Mouse (Mus musculus): ENCODE data around the gene Ccsap. TPM values are rescaled to one million over a fixed set of nuclear protein-coding genes. Genes with fewer than 3 reads are reported as not detected.

Ccsap gene
- polyA plus RNA-seq, 1 experiment from 2014 or later: 7.5 TPM

DNA sequence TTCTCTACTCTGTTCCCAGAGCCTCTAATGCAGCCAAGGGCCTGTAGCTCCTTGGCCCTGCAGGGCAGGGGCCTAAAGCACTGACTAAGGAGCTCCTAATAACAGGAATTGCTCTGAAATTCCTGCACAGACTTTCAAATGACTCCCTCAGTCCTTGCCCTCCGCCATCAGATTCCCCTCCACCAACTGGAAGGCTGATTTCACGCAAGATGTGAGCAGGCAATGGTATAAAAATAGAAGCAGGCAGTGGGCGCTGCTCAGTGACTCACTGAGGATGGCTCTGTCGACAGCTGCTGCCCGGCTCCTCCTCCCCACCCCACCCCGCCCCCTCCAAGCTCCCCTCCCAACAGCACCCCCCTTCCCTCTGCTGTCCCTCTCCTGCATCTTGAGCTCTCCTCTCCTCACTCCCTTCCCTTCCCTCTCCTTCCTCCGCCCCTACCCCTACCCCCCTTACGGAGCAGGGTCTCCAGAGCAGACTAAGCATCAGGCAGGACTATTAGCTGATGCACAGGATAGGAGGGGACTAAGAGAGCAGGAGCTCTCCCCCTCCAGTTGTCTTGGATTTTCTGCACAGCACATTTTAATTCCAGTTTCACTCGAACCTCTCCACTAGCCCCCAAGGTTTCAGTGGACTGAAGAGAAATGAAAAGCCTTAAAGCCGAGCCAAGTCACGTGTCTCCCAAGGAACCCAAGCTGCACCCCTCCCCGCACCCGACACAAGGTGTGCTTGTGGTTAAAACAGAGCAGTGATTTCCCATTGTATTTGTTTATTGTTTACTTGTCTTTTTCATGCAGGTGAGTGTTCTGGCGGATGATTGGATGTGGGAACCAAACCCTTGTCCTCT, 24.9 kb upstream of the Ccsap start:
- Histone ChIP-seq H3K4me2 (no peak overlapping the region), H3K9ac (ENCODE audit: low read length) (0 out of 2 replicates have a peak overlapping the region, but pooled peaks have one; percentile 22), H3K27me3 (ENCODE audit: control insufficient read depth, insufficient read depth, low read length) (no peaks in the 10 kb centered on the region), H3K27ac (ENCODE audit: low read depth, low read length) (no peak overlapping the region), H3K4me3 (ENCODE audit: low read depth, low read length) (no peak overlapping the region), H3K9me3 (ENCODE audit: control insufficient read depth, low read length) (no peaks in the 10 kb centered on the region), H3K36me3 (ENCODE audit: control insufficient read depth, insufficient read depth, low read length) (no peaks in the 10 kb centered on the region), H3K4me1 (ENCODE audit: control insufficient read depth, insufficient read depth, low read length) (no peaks in the 10 kb centered on the region)
- 8% methylated on average over 13 of the region's 14 CpGs for WGBS
- peak; percentile 52 for ATAC-seq (ENCODE audit: low FRiP score)
- DNase-seq (ENCODE audit: low spot score, missing footprints): no peak

DNA sequence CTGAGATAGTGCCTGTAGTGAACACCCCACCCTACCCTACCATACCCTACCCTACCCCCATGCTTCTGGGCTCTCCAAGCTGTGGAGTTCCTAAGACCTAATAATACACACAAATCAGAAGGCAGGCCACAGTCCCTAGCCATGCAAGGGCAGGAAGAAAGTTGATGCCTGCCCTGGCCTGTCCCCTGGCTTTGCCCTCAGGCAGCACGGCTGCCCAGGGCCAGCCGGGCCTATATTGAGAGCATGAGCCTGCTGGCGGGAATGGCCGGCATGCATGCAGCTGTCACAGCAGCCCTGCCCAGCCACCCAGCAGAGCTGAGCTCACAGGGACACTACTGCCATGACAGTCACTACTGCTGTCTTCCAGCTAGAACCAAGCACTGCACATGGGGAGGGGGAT, 23.1 kb upstream of the Ccsap start:
- Histone ChIP-seq H3K27ac (ENCODE audit: low read depth, low read length) (no peak overlapping the region), H3K4me2 (no peak overlapping the region), H3K9ac (ENCODE audit: low read length) (no peak overlapping the region), H3K4me1 (ENCODE audit: control insufficient read depth, insufficient read depth, low read length) (no peaks in the 10 kb centered on the region), H3K4me3 (ENCODE audit: low read depth, low read length) (no peak overlapping the region), H3K36me3 (ENCODE audit: control insufficient read depth, insufficient read depth, low read length) (no peaks in the 10 kb centered on the region), H3K27me3 (ENCODE audit: control insufficient read depth, insufficient read depth, low read length) (no peaks in the 10 kb centered on the region), H3K9me3 (ENCODE audit: control insufficient read depth, low read length) (no peaks in the 10 kb centered on the region)
- ATAC-seq (ENCODE audit: low FRiP score): no peak
- no peak for DNase-seq (ENCODE audit: low spot score, missing footprints)
- WGBS: 60% methylated on average over 4 of the region's 4 CpGs

DNA sequence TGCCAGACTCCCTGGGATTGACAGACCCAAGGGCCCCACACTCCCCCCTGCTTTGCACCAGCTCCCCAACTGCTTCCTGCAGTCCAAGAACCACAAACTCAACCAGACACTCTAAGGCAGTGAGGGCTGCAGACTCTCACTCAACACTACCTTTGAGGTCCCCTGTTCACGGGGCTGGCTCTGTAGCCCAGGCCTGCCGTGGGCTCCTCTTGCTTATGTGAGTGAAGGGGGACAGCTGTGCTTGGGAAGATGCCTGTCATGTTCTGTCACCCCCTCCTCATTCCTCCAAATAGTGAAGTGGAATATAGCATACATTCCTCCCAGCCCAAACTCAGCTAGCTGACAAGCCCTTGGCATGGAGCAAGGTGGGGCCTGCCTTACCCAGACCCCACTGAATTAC, 22.4 kb upstream of the Ccsap start:
- DNase-seq (ENCODE audit: low spot score, missing footprints) (no peak), ATAC-seq (ENCODE audit: low FRiP score) (no peak)
- no peak overlapping the region for H3K4me3 ChIP-seq (ENCODE audit: low read depth, low read length)
- H3K27me3 ChIP-seq (ENCODE audit: control insufficient read depth, insufficient read depth, low read length): no peaks in the 10 kb centered on the region
- no peak overlapping the region for H3K4me2 ChIP-seq
- H3K27ac ChIP-seq (ENCODE audit: low read depth, low read length): no peak overlapping the region
- no peaks in the 10 kb centered on the region for H3K9me3 ChIP-seq (ENCODE audit: control insufficient read depth, low read length)
- no peaks in the 10 kb centered on the region for H3K4me1 ChIP-seq (ENCODE audit: control insufficient read depth, insufficient read depth, low read length)
- H3K9ac ChIP-seq (ENCODE audit: low read length): no peak overlapping the region
- WGBS: 88% methylated on average over 2 of the region's 2 CpGs
- H3K36me3 ChIP-seq (ENCODE audit: control insufficient read depth, insufficient read depth, low read length): no peaks in the 10 kb centered on the region

DNA sequence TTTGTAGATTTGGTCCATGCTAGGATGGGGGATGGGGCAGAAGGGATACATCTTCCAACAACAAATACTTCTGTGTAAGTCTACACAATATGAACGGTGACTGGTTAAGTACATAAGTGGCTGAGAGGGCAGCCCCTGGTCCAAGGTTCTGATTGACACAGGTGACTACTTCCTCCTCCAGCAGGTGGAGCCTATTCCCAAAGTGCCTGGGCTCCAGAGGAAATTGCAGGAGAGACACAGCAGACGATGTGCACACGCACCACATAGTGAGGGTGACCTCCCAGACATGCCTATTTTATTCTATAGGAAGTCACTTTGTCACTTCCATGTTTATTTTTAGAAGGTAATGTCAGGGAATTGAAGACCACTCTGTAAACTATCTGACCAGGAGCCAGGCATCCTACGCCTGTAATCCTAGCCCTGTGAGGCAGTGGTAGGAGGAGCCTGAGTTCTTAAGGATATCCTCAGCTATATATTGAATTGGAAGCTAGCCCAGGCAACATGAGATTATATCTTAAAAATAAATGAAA, 20.9 kb upstream of the Ccsap start:
- no peak overlapping the region for H3K4me3 ChIP-seq (ENCODE audit: low read depth, low read length)
- DNase-seq (ENCODE audit: low spot score, missing footprints) (no peak), ATAC-seq (ENCODE audit: low FRiP score) (no peak)
- no peak overlapping the region for H3K9ac ChIP-seq (ENCODE audit: low read length)
- no peaks in the 10 kb centered on the region for H3K9me3 ChIP-seq (ENCODE audit: control insufficient read depth, low read length)
- WGBS: 63% methylated on average over 4 of the region's 4 CpGs
- H3K4me2 ChIP-seq: no peak overlapping the region
- no peaks in the 10 kb centered on the region for H3K36me3 ChIP-seq (ENCODE audit: control insufficient read depth, insufficient read depth, low read length)
- H3K4me1 ChIP-seq (ENCODE audit: control insufficient read depth, insufficient read depth, low read length): no peaks in the 10 kb centered on the region
- no peak overlapping the region for H3K27ac ChIP-seq (ENCODE audit: low read depth, low read length)
- no peaks in the 10 kb centered on the region for H3K27me3 ChIP-seq (ENCODE audit: control insufficient read depth, insufficient read depth, low read length)

DNA sequence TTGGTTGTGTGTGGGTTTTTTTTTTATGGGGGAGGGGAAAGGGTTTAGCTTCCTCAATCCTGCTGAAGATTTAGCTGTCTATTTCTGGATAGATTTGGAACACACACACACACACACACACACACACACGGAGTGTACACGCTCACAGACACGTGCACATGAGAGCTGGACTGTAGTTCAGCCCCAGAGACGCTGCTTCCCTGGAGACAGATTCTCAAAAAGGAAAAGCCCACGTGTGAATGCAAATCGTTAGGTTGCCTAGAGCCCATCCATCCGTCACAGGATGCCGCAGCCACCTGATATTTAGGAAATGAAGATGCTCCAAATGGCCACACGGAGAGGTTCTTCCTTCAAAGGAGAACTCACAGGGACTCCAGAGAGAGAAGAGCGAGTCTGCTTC, 20.3 kb upstream of the Ccsap start:
- 78% methylated on average over 10 of the region's 10 CpGs for WGBS
- H3K9me3 ChIP-seq (ENCODE audit: control insufficient read depth, low read length): no peaks in the 10 kb centered on the region
- ATAC-seq (ENCODE audit: low FRiP score): no peak

DNA sequence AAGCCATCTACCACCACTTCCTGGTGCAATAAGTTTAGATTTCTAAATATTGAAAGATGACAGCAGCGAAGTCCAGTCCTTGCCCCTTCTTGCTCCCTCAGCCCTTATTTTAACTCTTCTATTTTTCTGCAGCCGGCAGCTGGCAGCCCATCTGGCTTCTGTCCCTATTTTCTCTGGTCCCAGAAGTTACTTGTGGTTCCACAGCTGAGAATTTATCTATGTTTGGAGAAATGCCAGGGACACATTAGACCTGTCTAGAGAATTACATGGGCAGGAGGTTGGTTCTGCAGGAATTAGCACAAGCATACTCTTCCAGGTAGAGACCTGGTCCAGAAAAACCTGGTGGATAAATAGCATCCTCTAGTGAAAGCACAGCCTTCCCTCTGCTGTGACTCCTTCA, 17.9 kb upstream of the Ccsap start:
- no peak overlapping the region for H3K27ac ChIP-seq (ENCODE audit: low read depth, low read length)
- H3K4me1 ChIP-seq (ENCODE audit: control insufficient read depth, insufficient read depth, low read length): no peaks in the 10 kb centered on the region
- no peaks in the 10 kb centered on the region for H3K27me3 ChIP-seq (ENCODE audit: control insufficient read depth, insufficient read depth, low read length)
- no peak overlapping the region for H3K9ac ChIP-seq (ENCODE audit: low read length)
- DNase-seq (ENCODE audit: low spot score, missing footprints) (no peak), ATAC-seq (ENCODE audit: low FRiP score) (no peak)
- no peaks in the 10 kb centered on the region for H3K36me3 ChIP-seq (ENCODE audit: control insufficient read depth, insufficient read depth, low read length)
- H3K4me3 ChIP-seq (ENCODE audit: low read depth, low read length): no peak overlapping the region
- no peaks in the 10 kb centered on the region for H3K9me3 ChIP-seq (ENCODE audit: control insufficient read depth, low read length)
- H3K4me2 ChIP-seq: no peak overlapping the region
- 81% methylated on average over 2 of the region's 2 CpGs for WGBS

More for the DNA sequence above, 20.3 kb upstream of the Ccsap start:
- no peak for DNase-seq (ENCODE audit: low spot score, missing footprints)
- H3K9ac ChIP-seq (ENCODE audit: low read length): no peak overlapping the region
- no peaks in the 10 kb centered on the region for H3K4me1 ChIP-seq (ENCODE audit: control insufficient read depth, insufficient read depth, low read length)
- no peak overlapping the region for H3K27ac ChIP-seq (ENCODE audit: low read depth, low read length)
- H3K4me2 ChIP-seq: no peak overlapping the region
- H3K36me3 ChIP-seq (ENCODE audit: control insufficient read depth, insufficient read depth, low read length): no peaks in the 10 kb centered on the region
- H3K4me3 ChIP-seq (ENCODE audit: low read depth, low read length): no peak overlapping the region
- no peaks in the 10 kb centered on the region for H3K27me3 ChIP-seq (ENCODE audit: control insufficient read depth, insufficient read depth, low read length)

DNA sequence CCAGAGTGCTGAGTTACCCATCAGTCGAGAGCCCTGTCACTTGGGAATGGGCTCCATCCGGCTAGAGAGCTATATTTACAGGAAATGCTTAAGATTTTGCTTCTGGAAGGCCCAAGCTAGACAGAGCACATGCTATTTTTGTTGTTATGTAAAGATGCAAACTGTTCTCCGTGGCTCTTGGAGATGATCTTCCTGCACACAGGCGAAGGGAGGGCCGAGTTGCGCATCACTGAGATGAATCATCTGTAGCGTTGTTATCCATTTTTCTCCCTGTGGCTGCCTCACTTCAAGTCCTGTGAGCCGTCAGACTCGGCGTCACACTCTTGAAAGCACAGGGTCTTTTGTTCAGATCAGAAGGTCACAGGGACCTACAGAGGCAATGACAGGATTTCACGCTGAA, 14.3 kb upstream of the Ccsap start:
- no peak for ATAC-seq (ENCODE audit: low FRiP score)
- no peak overlapping the region for H3K4me3 ChIP-seq (ENCODE audit: low read depth, low read length)
- 77% methylated on average over 11 of the region's 11 CpGs for WGBS
- H3K27ac ChIP-seq (ENCODE audit: low read depth, low read length): no peak overlapping the region
- no peaks in the 10 kb centered on the region for H3K36me3 ChIP-seq (ENCODE audit: control insufficient read depth, insufficient read depth, low read length)
- H3K9me3 ChIP-seq (ENCODE audit: control insufficient read depth, low read length): no peaks in the 10 kb centered on the region
- no peak overlapping the region for H3K4me2 ChIP-seq
- no peak overlapping the region for H3K9ac ChIP-seq (ENCODE audit: low read length)
- no peaks in the 10 kb centered on the region for H3K27me3 ChIP-seq (ENCODE audit: control insufficient read depth, insufficient read depth, low read length)
- no peak for DNase-seq (ENCODE audit: low spot score, missing footprints)
- H3K4me1 ChIP-seq (ENCODE audit: control insufficient read depth, insufficient read depth, low read length): no peaks in the 10 kb centered on the region

DNA sequence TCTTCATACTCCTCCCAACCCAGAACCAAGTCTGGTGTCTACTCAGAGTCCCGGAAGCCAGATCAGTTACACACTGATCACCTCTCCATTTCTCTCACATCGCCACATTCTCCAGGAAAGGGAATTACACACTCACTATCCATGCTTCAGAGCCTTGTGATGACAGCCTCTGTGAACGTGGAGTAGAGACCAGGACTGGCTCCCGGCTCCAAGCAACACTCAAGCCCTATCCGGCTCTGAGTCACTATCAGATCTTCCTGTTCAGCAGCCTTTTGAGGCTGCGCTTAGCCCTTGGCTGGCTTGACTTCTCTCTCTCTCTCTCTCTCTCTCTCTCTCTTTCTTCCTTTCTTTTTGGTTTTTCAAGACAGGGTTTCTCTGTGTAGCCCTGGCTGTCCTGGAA, 13.4 kb upstream of the Ccsap start:
- H3K27ac ChIP-seq (ENCODE audit: low read depth, low read length): no peak overlapping the region
- H3K27me3 ChIP-seq (ENCODE audit: control insufficient read depth, insufficient read depth, low read length): no peaks in the 10 kb centered on the region
- ATAC-seq (ENCODE audit: low FRiP score) (no peak), DNase-seq (ENCODE audit: low spot score, missing footprints) (no peak)
- H3K4me1 ChIP-seq (ENCODE audit: control insufficient read depth, insufficient read depth, low read length): no peaks in the 10 kb centered on the region
- H3K4me3 ChIP-seq (ENCODE audit: low read depth, low read length): no peak overlapping the region
- H3K4me2 ChIP-seq: no peak overlapping the region
- 89% methylated on average over 6 of the region's 6 CpGs for WGBS
- no peak overlapping the region for H3K9ac ChIP-seq (ENCODE audit: low read length)
- H3K36me3 ChIP-seq (ENCODE audit: control insufficient read depth, insufficient read depth, low read length): no peaks in the 10 kb centered on the region
- H3K9me3 ChIP-seq (ENCODE audit: control insufficient read depth, low read length): no peaks in the 10 kb centered on the region

DNA sequence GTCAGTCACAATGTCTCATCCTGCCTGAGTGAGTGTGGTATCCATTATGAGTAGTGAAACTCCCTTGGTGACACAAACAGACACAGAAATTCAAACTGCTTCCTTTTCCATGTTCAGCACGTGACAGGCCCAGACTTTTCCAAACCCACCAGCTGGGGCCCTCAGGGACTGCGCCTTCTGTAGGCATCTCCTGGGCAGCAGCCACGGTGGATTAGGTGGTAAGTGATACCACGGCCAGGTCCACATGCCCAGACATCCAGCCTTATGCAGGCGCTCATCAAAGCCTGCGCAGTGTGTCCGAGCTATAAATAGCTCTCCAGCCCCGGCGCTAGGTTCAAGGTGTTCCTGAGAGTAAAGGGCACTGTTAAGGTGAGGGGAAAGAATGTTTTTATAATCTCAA, 12.0 kb upstream of the Ccsap start:
- Histone ChIP-seq H3K4me2 (no peak overlapping the region), H3K9ac (ENCODE audit: low read length) (no peak overlapping the region), H3K27me3 (ENCODE audit: control insufficient read depth, insufficient read depth, low read length) (no peaks in the 10 kb centered on the region), H3K36me3 (ENCODE audit: control insufficient read depth, insufficient read depth, low read length) (no peaks in the 10 kb centered on the region), H3K4me1 (ENCODE audit: control insufficient read depth, insufficient read depth, low read length) (no peaks in the 10 kb centered on the region), H3K27ac (ENCODE audit: low read depth, low read length) (no peak overlapping the region), H3K9me3 (ENCODE audit: control insufficient read depth, low read length) (no peaks in the 10 kb centered on the region), H3K4me3 (ENCODE audit: low read depth, low read length) (no peak overlapping the region)
- WGBS: 88% methylated on average over 9 of the region's 9 CpGs
- no peak for ATAC-seq (ENCODE audit: low FRiP score)
- DNase-seq (ENCODE audit: low spot score, missing footprints): no peak
